Mouse (Mus musculus) spleen, adult 12 weeks (tissue): ENCODE measurements around the gene Cnnm4.

ENCODE experiments used
- DNase-seq: peaks from one replicate; pipeline ENCODE4 v3.0.0; 2022; ENCODE audit warnings: low spot score

The Cnnm4 gene

GRCm38 (mm10) chr1:36541844-36542243 is 70.4 kb downstream of the Cnnm4 start:
- no peak for DNase-seq

GRCm38 (mm10) chr1:36542925-36543324 is 71.5 kb downstream of the Cnnm4 start:
- DNase-seq: no peak

GRCm38 (mm10) chr1:36545382-36545781 is 74.0 kb downstream of the Cnnm4 start:
- no peak for DNase-seq

- no peak for DNase-seq
Measured at GRCm38 (mm10) chr1:36545845-36546600, 74.6 kb downstream of the Cnnm4 start.

GRCm38 (mm10) chr1:36546888-36547471 is 75.6 kb downstream of the Cnnm4 start, which contains the start of gene Ankrd39:
Gene Ankrd39, minus strand, starts transcription at chr1:36547445.
- DNase-seq: peak; percentile 87

- DNase-seq: no peak
Measured at GRCm38 (mm10) chr1:36547981-36548598, 76.7 kb downstream of the Cnnm4 start.

GRCm38 (mm10) chr1:36548771-36549170 is 77.4 kb downstream of the Cnnm4 start:
- no peak for DNase-seq

- DNase-seq: no peak
Measured at GRCm38 (mm10) chr1:36549491-36549890, 78.1 kb downstream of the Cnnm4 start.

- DNase-seq: no peak
Measured at GRCm38 (mm10) chr1:36550075-36550863, 78.8 kb downstream of the Cnnm4 start.

- no peak for DNase-seq
Measured at GRCm38 (mm10) chr1:36551904-36552303, 80.5 kb downstream of the Cnnm4 start.

GRCm38 (mm10) chr1:36552506-36552905 is 81.1 kb downstream of the Cnnm4 start:
- DNase-seq: no peak

GRCm38 (mm10) chr1:36554633-36555399 is 83.4 kb downstream of the Cnnm4 start:
- no peak for DNase-seq

GRCm38 (mm10) chr1:36555798-36556395 is 84.5 kb downstream of the Cnnm4 start:
- DNase-seq: no peak

GRCm38 (mm10) chr1:36556553-36557456 is 85.4 kb downstream of the Cnnm4 start:
- peak; percentile 25 for DNase-seq

GRCm38 (mm10) chr1:36557457-36558011 is 86.1 kb downstream of the Cnnm4 start:
- no peak for DNase-seq
